Mouse (Mus musculus) lung, adult 10 weeks (tissue): ENCODE measurements around the gene Zfp446. TPM values are rescaled to one million over a fixed set of nuclear protein-coding genes. Genes with fewer than 3 reads are reported as not detected.

ENCODE experiments used
- polyA plus RNA-seq: library from polyadenylated mRNA; stranded (reverse); fragments of 350-450 nt; fragmentation: Illumina TruSeq; extraction: RNeasy Lipid Tissue Mini Kit (QIAGEN cat#74804); gene quantifications from one replicate; pipeline ENCODE4 v1.2.3, GENCODE M21; 2014; ENCODE audit warnings: low read depth, low replicate concordance; ENCODE audit not compliant: insufficient read depth

The Zfp446 gene
- polyA plus RNA-seq = 2.4 TPM

DNA sequence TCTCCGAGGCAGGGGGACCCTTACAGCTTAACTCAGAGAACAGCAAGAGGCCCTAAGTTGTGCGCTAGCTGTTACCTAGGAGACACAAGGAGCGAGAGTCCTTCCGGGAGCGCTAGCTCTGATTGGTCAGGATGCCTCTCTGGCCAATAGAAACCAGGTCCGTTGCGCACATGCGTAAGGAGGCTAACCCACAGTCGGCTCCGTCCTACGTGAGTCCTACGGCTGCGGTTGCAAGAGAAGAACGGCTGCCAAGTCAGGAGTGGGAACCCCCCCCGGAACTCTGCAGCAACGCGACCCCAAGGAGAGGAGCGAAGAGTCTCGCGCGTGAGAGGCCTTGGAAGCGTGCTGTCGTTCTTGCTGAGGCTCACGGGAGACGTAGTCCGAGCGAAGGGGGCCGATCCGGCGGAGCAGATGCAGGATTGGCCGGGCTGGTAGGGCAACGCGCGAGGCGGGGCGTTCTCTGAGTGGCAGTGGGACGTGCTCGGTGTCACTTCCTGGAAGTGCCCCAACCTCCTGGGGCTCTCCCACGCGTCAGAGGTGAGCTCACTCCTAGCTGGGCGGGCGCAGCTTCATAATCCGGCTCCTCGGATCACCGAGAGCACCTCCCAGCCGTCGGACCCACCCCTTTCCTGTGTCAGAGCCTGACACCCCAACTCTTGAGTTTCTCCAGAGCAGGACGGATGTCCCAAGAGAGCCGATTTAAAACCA, at the start of gene Zfp446:
Gene Zfp446, plus strand, starts transcription at position 167 of the 708 bp plus-strand sequence.

GRCm38 (mm10) chr7:12965678-12966091, 12.0 kb upstream of the Zfp446 start, which contains the start of gene Zfp324:
TSS of gene Zfp324 (plus strand) at chr7:12965838.

GRCm38 (mm10) chr7:12998053-12998452, 20.4 kb downstream of the Zfp446 start, which contains the start of gene Slc27a5:
TSS of gene Slc27a5 (minus strand) at chr7:12998192.

GRCm38 (mm10) chr7:12998851-12999250, 21.2 kb downstream of the Zfp446 start, which contains the start of gene Trim28:
TSS of gene Trim28 (plus strand) at chr7:12999114.

GRCm38 (mm10) chr7:13010005-13010908, 32.6 kb downstream of the Zfp446 start, which contains the start of gene Zbtb45:
TSS of gene Zbtb45 (minus strand) at chr7:13010034.

GRCm38 (mm10) chr7:13034148-13034977, 56.7 kb downstream of the Zfp446 start, which contains the start of gene Chmp2a:
TSS of gene Chmp2a (minus strand) at chr7:13034807.

Other genes with a start within 250 kb of the Zfp446 start
- not detected for gene Vmn2r56, start 242.8 kb upstream of the Zfp446 start, polyA plus RNA-seq
- 0.95 TPM for gene Zscan18, start 174.2 kb upstream of the Zfp446 start, polyA plus RNA-seq
- 3.1 TPM for gene Zfp329, start 159.0 kb upstream of the Zfp446 start, polyA plus RNA-seq
- gene Zfp110, start 143.1 kb upstream of the Zfp446 start, polyA plus RNA-seq = 15.9 TPM
- gene Zfp128, start 96.7 kb upstream of the Zfp446 start, polyA plus RNA-seq = 1.5 TPM
- 4.5 TPM for gene Zscan22, start 80.0 kb upstream of the Zfp446 start, polyA plus RNA-seq
- 1,656 TPM for gene Rps5, start 55.6 kb upstream of the Zfp446 start, polyA plus RNA-seq
- gene Rnf225, start 50.4 kb upstream of the Zfp446 start, polyA plus RNA-seq = 0.42 TPM
- gene Zfp324, start 12.0 kb upstream of the Zfp446 start, polyA plus RNA-seq = 3.4 TPM
- gene Slc27a5, start 20.3 kb downstream of the Zfp446 start, polyA plus RNA-seq = 0.10 TPM
- 98.9 TPM for gene Trim28, start 21.3 kb downstream of the Zfp446 start, polyA plus RNA-seq
- gene Zbtb45, start 32.2 kb downstream of the Zfp446 start, polyA plus RNA-seq = 8.1 TPM
- 264 TPM for gene Chmp2a, start 57.0 kb downstream of the Zfp446 start, polyA plus RNA-seq
- gene Ube2m, start 60.4 kb downstream of the Zfp446 start, polyA plus RNA-seq = 97.8 TPM
- gene Mzf1, start 76.9 kb downstream of the Zfp446 start, polyA plus RNA-seq = 0.27 TPM
- gene Vmn1r85, start 117.3 kb downstream of the Zfp446 start, polyA plus RNA-seq = not detected
- not detected for gene Vmn1r86, start 142.1 kb downstream of the Zfp446 start, polyA plus RNA-seq
- not detected for gene Vmn1r87, start 162.3 kb downstream of the Zfp446 start, polyA plus RNA-seq
- gene Vmn1r88, start 181.7 kb downstream of the Zfp446 start, polyA plus RNA-seq = not detected
- not detected for gene Vmn1r89, start 235.2 kb downstream of the Zfp446 start, polyA plus RNA-seq